Mouse (Mus musculus) kidney, postnatal 0 days (tissue): ENCODE results near the gene Lnpep. TPM values are rescaled to one million over a fixed set of nuclear protein-coding genes. Genes with fewer than 3 reads are reported as not detected.
"Not testable (repeated sequence)": the region's sequence is repeated elsewhere in the genome, so short reads cannot be mapped to it uniquely, and the experiment has no call there.

ENCODE experiments used
- ATAC-seq: fragments of 200-750 bp; cut with Nextera tagmentation; replicated peaks from 2 replicates; pipeline ENCODE4 v1.8.0; 2017; ENCODE audit warnings: low read depth, moderate number of reproducible peaks, moderate TSS enrichment, moderate library complexity; ENCODE audit not compliant: low FRiP score
- DNase-seq: peaks from one replicate; pipeline ENCODE4 v3.0.0-alpha.2; 2016; ENCODE audit warnings: low spot score
- H3K27ac ChIP-seq: fragments of 300-500 bp; sonication (generic); 2 replicates; pipeline ENCODE4 v1.5.1; 2014; ENCODE audit warnings: mild to moderate bottlenecking
- H3K27me3 ChIP-seq: fragments of 300-500 bp; sonication (generic); 2 replicates; pipeline ENCODE4 v1.6.1; 2014; ENCODE audit warnings: low read length, mixed read lengths; ENCODE audit not compliant: insufficient read depth
- H3K36me3 ChIP-seq: fragments of 300-500 bp; sonication (generic); 2 replicates; pipeline ENCODE4 v1.6.1; 2014; ENCODE audit warnings: low read length, mixed read lengths; ENCODE audit not compliant: insufficient read depth
- H3K4me1 ChIP-seq: fragments of 300-500 bp; sonication (generic); replicated peaks from 2 replicates; pipeline ENCODE4 v1.6.1; 2014; ENCODE audit warnings: antibody characterized with exemption, low read length, mixed read lengths; ENCODE audit not compliant: insufficient read depth
- H3K4me2 ChIP-seq: fragments of 300-500 bp; sonication (generic); 2 replicates; pipeline ENCODE4 v1.6.1; 2014; ENCODE audit warnings: mild to moderate bottlenecking, low read length, moderate library complexity, mixed read lengths
- H3K4me3 ChIP-seq: fragments of 300-500 bp; sonication (generic); replicated peaks from 2 replicates; pipeline ENCODE4 v1.5.1; 2014; ENCODE audit warnings: low read depth, low read length
- H3K9ac ChIP-seq: fragments of 300-500 bp; sonication (generic); 2 replicates; pipeline ENCODE4 v1.6.1; 2014; ENCODE audit warnings: low read depth, low read length
- H3K9me3 ChIP-seq: fragments of 300-500 bp; sonication (generic); replicated peaks from 2 replicates; pipeline ENCODE4 v1.6.1; 2016; ENCODE audit warnings: low read length, inconsistent platforms, mixed read lengths
- CTCF ChIP-seq: IDR thresholded peaks from 2 replicates; pipeline ENCODE4 v1.5.1; 2016; ENCODE audit warnings: antibody characterized with exemption, low read depth, mild to moderate bottlenecking, moderate library complexity
- whole genome bisulfite sequencing: fragments of 180-500 bp; shearing (Covaris S2); extraction: QIAGEN DNeasy Blood & Tissue Kit; methylation state at CpG from one replicate; pipeline ENCODE4 v1.1.7; 2014; 5-methylcytosine and 5-hydroxymethylcytosine counted together
- polyA plus RNA-seq: library from polyadenylated mRNA; unstranded; fragments of >200 nt; fragmentation: Nextera tagmentation; extraction: Ambion mirVana; gene quantifications from 2 replicates; pipeline ENCODE4 v1.2.1, GENCODE M21; 2015

Gene Lnpep
- polyA plus RNA-seq, 1 experiment from 2014 or later = 6.3 TPM

GRCm38 (mm10) chr17:17636147-17636546, 11.3 kb upstream of the Lnpep start:
- 16% methylated on average over 3 of the region's 3 CpGs for WGBS
- no peak for TF ChIP-seq CTCF

GRCm38 (mm10) chr17:17634033-17634432, 9.2 kb upstream of the Lnpep start:
- Histone ChIP-seq H3K4me1 (no peaks in the 10 kb centered on the region), H3K4me2 (no peak overlapping the region), H3K27ac (no peak overlapping the region), H3K27me3 (no peaks in the 10 kb centered on the region), H3K36me3 (no peaks in the 10 kb centered on the region), H3K4me3 (no peak overlapping the region), H3K9me3 (no peaks in the 10 kb centered on the region), H3K9ac (no peak overlapping the region)
- no peak for DNase-seq
- no peak for TF ChIP-seq CTCF
- WGBS = 67% methylated on average over 2 of the region's 2 CpGs
- ATAC-seq = no peak

More at GRCm38 (mm10) chr17:17636147-17636546, 11.3 kb upstream of the Lnpep start:
- DNase-seq (peak; percentile 15), ATAC-seq (no peak)
- Histone ChIP-seq H3K36me3 (no peaks in the 10 kb centered on the region), H3K4me3 (no peak overlapping the region), H3K9me3 (no peaks in the 10 kb centered on the region), H3K27me3 (no peaks in the 10 kb centered on the region), H3K27ac (no peak overlapping the region), H3K4me2 (no peak overlapping the region), H3K4me1 (no peaks in the 10 kb centered on the region), H3K9ac (no peak overlapping the region)

GRCm38 (mm10) chr17:17631985-17632384, 7.1 kb upstream of the Lnpep start:
- no peak overlapping the region for H3K4me2 ChIP-seq
- no peak overlapping the region for H3K27ac ChIP-seq
- H3K36me3 ChIP-seq = no peaks in the 10 kb centered on the region
- no peak overlapping the region for H3K4me3 ChIP-seq
- H3K27me3 ChIP-seq = no peaks in the 10 kb centered on the region
- TF ChIP-seq CTCF = no peak
- H3K9ac ChIP-seq = no peak overlapping the region
- ATAC-seq (no peak), DNase-seq (peak; percentile 41)
- H3K4me1 ChIP-seq = no peaks in the 10 kb centered on the region
- no peaks in the 10 kb centered on the region for H3K9me3 ChIP-seq

GRCm38 (mm10) chr17:17628237-17628879, 3.5 kb upstream of the Lnpep start:
- not testable (repeated sequence) for H3K4me2 ChIP-seq, H3K36me3 ChIP-seq, H3K9me3 ChIP-seq, H3K9ac ChIP-seq, ATAC-seq, DNase-seq, H3K27me3 ChIP-seq, H3K4me3 ChIP-seq, H3K27ac ChIP-seq, H3K4me1 ChIP-seq
- 93% methylated on average over 7 of the region's 7 CpGs for WGBS

- Histone ChIP-seq H3K4me3 (no peak overlapping the region), H3K4me1 (peaks cover 4% of the 10 kb centered on the region; the same call in 1 of the 2 replicates), H3K36me3 (no peaks in the 10 kb centered on the region), H3K4me2 (no peak overlapping the region), H3K9ac (no peak overlapping the region), H3K27me3 (no peaks in the 10 kb centered on the region), H3K9me3 (no peaks in the 10 kb centered on the region), H3K27ac (no peak overlapping the region)
- DNase-seq = no peak
- TF ChIP-seq CTCF = no peak
- ATAC-seq = no peak
- WGBS = 87% methylated on average over 2 of the region's 2 CpGs
Measured at GRCm38 (mm10) chr17:17627558-17627957, 2.7 kb upstream of the Lnpep start.

- Histone ChIP-seq H3K4me3 (peak overlapping the region; percentile 90), H3K36me3 (no peaks in the 10 kb centered on the region), H3K4me1 (peaks cover 7% of the 10 kb centered on the region; the same call in 1 of the 2 replicates), H3K9ac (peak overlapping the region; percentile 95; the same call in 1 of the 2 replicates), H3K27me3 (no peaks in the 10 kb centered on the region), H3K27ac (peak overlapping the region; percentile 100), H3K9me3 (no peaks in the 10 kb centered on the region), H3K4me2 (peak overlapping the region; percentile 78)
- ATAC-seq (no peak), DNase-seq (no peak)
- TF ChIP-seq CTCF = no peak
- 38% methylated on average over 7 of the region's 7 CpGs for WGBS
Measured at GRCm38 (mm10) chr17:17625887-17626679, 1.2 kb upstream of the Lnpep start.
